Mouse (Mus musculus) gastrocnemius, adult 8-10 months (tissue): Measurements from ENCODE around the gene 4930539E08Rik. TPM values are rescaled to one million over a fixed set of nuclear protein-coding genes. Genes with fewer than 3 reads are reported as not detected.

Experiments used
- DNase-seq, 2 experiments: peaks; one replicate each; pipeline ENCODE4 v3.0.0; 2022; ENCODE audit warnings: low spot score in 2 of 2
- total RNA-seq, 4 experiments: library from RNA; stranded (reverse); gene quantifications; 2 replicates each; pipeline ENCODE4 v1.2.4; 2022

Gene 4930539E08Rik
- total RNA-seq, 4 experiments from 2014 or later = not detected

GRCm38 (mm10) chr17:28896095-28896780 is 18.9 kb downstream of the 4930539E08Rik start:
- DNase-seq = no peak

DNA sequence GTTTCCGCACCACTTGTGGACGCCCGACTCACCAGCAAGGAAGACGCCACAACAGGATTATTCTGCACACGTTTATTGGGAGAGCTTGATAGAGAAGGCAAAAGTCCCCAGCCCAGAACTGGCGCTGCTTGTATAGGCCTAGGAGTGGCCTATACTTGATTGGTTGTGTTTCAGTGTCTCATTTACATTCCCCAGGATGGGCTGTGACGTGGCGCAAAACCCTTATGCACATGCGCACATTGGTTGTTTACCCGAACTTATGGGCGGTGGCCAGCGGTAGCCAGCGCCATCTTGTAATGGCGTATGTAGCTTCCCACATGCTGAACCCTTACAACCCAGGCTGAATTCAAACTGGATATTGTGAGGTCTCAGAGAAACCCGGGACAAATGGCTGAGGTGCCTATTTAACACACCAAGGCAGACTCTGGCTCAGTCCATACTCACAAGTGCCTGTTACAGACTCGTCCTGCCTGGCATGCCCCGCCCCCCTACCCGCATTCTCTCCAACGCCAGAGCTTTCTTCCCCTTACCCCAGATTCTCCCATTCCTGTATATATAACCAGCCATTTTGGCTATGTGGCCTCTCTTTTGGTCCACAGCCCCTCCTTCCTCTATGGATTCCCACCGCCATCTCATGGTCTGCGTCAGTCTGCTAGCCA is 19.8 kb downstream of the 4930539E08Rik start:
- no peak for DNase-seq

DNA sequence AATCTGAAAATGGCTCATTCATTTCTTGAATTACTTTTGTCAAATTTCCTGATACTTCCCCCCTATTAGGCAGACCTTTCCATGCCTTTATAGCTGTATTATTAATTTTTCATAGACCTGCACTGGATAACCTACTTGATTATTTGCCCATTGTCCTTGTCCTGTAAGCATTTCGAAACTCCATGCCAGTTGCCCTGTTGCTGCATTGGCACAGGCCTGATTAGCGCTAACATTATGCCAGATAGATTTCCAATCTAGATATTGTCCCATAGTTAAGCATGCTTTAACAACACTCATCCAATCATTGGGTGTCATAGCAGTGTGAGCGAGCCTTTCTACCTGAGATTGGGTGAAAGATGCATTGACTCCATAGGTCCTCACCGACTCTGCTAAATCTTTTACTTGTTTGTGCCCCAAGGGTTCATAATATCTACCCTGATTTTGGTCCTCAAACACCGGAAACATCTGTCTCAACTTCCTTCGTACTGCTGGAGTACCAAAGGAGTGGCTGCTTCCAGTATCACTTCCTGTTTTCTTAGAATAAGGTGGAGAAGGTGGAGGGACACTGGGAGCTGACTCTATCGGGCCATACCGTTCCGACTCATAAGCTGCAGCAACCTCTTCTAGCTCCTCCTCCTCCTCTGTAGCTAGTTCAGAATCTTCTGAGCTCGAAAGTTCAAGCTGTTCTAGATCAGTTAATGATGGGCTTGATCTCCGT is 20.9 kb downstream of the 4930539E08Rik start:
- DNase-seq = no peak

GRCm38 (mm10) chr17:28886266-28886665 is 28.9 kb downstream of the 4930539E08Rik start:
- no peak for DNase-seq

GRCm38 (mm10) chr17:28885231-28885630 is 29.9 kb downstream of the 4930539E08Rik start:
- no peak for DNase-seq

DNA sequence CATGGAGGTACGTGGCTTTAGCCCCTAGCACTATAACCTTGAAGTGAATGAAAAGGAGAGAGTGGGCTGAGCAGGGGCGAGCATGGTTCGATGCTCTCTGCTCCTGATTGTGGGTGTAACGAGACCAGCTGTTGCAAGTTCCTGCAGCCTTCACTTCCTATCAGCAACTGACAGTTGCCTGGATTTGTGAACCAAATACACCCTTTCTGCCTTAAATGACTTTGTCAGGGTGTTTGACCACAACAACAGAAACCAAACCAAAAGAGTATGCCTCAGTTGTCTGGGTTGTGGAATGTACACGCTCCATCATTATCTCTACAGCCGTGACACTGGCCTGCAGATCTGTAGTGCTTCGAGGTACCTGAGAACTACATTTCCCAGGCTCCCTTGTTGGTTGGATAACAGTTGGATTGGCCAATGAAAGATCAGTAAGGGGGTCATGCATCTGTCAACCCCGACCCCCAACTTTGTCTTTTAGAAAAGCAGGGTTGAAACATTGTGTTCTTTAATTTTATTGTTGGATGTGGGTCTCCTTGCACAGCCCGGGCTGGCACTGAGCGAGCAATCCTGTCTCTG is 31.1 kb downstream of the 4930539E08Rik start:
- DNase-seq = no peak

GRCm38 (mm10) chr17:28882810-28883209 is 32.3 kb downstream of the 4930539E08Rik start:
- no peak for DNase-seq

DNA sequence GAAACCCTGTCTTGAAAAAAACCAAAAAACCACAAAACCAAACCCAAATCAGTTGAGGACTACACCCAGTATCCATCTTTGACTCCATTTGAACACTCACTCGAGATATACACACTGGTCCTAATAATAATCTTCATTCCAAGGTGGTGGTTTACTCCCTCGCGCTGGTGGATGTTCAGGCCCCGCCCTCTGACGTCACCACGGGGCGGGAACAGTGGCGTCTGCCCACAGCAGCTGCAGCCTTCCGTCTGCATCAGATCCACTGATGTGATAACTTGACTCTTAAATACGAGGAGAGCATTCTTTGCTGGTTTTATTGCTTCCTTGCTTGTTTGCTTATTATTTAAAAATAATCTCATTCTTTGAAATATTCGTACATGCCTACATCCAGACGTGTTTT is 32.8 kb downstream of the 4930539E08Rik start:
- DNase-seq = peak; percentile 34 to 43

- DNase-seq = peak; percentile 31 to 36
Measured at GRCm38 (mm10) chr17:28879931-28880391, 35.2 kb downstream of the 4930539E08Rik start.

- no peak for DNase-seq
Measured at GRCm38 (mm10) chr17:28876821-28877220, 38.3 kb downstream of the 4930539E08Rik start.

DNA sequence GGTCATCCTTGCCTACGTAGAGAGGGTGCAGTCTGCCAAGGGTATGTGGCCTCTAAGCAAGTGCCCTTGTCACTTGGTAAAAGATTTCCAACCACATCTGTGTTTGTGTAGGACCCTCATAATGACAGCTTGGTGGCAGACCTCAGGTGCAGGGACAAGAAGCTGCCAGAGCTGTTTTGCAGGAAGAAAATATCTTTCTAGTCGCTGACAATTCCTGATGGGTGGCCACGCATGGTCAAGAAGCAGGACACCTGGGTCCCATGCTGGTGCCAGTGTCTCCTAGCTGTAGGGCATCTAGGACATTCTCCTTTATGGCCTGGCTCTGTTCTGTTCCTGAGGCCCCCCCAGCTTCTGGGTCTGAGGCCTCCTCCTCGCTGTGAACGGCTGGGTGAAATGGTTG is 38.8 kb downstream of the 4930539E08Rik start:
- no peak for DNase-seq

DNA sequence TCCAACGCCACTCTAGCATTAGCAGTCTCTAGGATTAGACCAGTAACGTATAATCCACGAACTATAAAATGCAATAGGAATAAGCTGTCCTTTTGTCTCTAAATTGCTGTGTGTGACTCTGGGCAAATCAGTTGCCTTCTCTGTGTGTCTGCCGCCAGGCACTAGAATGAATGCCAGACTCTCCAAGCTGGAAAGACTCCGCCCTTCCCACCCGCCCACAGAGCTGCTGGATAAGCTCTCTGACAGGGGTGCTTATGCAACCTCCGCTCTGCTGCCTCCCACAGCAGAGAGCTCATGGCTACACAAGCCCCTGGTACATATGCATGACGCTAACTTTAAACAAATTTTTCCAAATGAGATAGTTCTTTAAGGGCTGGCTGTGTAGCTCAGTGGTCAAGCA is 39.8 kb downstream of the 4930539E08Rik start:
- peak in 1 of 2 experiments; percentile 12 for DNase-seq

DNA sequence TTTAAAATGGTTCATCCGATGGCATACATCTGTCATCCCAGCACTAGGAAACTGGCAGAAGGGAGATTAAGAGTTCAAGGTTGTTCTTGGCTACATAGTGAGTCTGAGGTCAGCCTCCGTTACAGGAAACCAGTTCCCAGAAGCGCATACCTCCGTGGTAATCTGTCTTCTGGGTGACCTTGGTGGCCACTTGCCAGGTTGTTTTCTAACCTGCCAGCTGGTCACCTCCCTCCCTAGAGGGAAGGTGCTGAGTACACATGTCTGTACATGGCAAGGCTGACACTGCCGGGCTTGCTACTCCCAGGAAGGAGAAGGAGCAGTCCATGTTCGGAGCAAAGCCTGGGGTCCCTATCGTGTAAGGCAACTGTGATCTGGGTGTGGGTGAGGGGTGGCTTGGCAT is 40.3 kb downstream of the 4930539E08Rik start:
- DNase-seq = peak; percentile 28 to 56

DNA sequence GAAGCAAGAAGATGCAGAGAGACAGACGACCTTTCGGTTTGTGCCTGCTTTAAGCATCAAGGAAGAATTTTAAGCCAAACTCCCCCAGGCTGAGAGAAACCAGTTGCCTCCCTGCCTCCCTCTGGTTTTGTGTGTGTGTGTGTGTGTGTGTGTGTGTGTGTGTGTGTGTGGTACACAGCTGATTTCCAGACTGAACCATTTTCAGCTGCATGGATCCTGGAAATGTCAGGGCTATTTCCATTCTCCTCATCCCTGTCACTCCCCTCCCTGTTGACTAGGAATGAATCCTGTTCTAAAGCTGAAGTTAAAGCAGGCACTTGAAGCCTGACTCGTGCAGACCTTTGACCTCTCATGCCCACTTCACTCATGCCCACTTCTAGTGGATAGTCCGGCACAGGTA is 40.9 kb downstream of the 4930539E08Rik start:
- DNase-seq = no peak

DNA sequence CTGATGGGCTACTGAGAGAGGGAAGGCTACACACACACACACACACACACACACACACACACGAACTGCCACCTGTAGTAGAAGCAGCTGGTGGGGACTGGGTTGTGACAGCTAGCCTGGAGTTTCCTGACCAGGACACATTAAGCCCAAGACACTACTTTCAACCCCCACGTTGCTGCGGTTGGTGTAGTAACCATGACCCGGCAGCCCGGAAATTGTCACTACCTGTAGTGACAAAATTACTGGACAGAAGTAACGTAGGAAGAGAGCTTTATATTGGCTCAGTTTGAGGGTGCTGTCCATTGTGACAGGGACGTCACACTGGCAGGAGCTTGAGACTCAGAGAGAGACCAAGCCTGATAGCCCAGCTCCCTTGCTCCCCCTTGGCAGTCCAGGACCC is 42.8 kb downstream of the 4930539E08Rik start:
- DNase-seq = no peak

DNA sequence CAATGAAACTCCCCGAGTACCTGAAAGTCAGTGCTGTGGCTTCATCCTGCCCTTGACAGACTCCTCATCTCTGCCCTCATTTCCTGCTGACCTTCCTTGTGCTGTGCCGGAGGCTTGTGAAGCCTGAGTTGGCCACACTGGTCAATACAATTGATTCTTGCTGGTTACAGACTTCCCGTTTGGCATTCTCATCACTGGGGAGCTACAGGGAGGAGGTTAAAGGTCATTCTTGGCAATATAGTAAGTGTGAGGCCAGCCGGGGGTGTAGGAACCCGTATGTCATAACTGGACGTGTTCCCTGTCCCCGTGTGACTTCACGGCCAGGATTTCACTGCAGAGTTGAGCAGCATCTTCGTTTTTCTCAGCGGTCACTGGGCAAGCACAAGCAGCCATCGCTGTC is 43.3 kb downstream of the 4930539E08Rik start:
- no peak for DNase-seq

DNA sequence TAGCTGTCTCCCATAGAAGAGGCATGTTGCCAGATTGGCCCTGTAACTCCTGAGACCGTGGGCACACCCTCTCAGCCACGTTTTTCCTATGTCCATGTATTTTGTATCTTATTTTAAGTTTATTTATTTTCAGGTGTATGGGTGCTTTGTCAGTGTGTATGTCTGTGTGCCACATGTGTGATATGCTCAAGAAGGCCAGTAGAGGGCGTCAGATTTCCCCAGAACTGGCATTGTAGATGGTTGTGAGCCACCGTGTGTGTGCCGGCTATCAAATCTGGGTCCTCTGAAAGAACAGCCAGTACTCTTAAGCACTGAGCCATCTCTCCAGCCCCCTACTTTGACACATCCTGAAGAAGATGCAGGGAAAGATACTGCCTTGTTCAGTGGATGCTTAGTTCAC is 44.7 kb downstream of the 4930539E08Rik start:
- DNase-seq = no peak

DNA sequence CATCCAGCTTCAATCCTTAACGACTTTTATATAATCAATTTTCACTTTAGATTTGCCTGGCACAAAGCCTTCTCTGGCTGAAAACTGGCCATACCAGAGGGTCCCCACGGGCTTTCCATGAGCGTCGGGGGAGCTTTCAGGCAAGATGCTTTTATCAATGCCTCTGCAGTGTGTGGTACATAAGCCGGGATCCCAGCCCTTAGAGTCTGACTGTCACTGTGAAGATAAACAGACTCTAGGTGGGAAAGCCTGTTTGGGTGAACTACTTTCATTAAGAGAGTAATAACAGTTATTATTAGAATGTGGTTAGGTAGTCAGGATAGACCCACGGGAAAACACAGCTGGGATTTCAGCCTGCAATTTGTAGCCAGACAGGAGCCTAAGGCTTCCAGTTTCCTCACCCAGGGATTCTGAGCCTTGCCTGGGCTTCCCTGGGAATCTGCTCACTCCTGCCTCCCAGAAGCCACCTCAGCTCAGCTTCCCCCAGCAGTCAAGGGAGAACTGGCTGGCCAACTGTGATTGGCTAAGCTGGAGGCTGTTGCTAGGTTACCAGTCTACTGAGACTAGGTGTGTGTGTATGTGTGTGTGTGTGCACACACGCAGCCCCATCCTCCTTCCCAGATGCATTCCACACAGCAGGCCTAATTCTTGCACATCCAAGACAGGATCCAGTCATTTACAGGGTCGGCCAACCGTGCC is 45.6 kb downstream of the 4930539E08Rik start:
- DNase-seq = no peak

GRCm38 (mm10) chr17:28867381-28867780 is 47.7 kb downstream of the 4930539E08Rik start:
- no peak for DNase-seq

DNA sequence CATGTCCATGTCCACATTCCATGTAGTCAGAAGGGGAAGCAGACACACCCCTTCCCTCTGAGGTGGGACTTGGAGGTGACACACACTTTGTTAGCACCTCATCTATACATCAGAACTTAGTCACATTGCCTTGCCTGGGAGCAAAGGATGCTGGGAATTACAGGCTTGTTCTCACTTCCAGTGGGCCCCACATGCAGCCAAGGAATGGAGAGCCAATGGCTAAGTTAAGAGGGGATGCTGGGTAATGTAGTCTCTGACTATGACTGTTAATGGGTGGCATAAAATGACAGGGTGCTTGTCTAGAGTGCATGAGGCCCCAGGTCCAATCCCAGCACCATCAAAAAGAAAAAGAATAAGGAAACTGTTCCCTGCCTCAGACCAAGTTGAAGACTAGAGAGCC is 48.2 kb downstream of the 4930539E08Rik start:
- no peak for DNase-seq

DNA sequence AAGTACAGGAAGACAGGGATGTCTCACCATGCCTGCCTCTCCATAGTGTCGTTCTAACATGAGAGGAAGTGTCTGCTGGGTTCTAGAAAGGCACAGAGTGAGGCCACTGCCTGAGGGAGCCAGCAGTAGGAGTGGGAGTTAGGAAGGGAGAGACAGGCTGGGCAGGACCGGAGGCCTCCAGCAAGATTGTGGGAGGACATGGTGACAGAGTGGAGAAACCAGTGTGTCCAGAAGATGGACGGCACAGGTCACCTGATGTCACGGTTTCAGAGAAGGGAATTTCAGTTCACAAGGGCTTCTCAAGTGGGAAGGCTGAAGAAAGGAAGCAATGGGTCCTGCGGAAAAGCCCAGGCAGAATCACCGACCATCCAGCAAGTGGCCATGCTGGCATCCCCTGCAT is 50.7 kb downstream of the 4930539E08Rik start:
- DNase-seq = no peak
